Mouse (Mus musculus) thymus, postnatal 14 days (tissue): ENCODE data around the gene Zfp968.
"Not testable (repeated sequence)": the region's sequence is repeated elsewhere in the genome, so short reads cannot be mapped to it uniquely, and the experiment has no call there.

Experiments used
- DNase-seq: peaks from one replicate; pipeline ENCODE4 v3.0.0; 2021

The Zfp968 gene

GRCm38 (mm10) chr2:175372136-175372535 lies at the start of gene Zfp968:
Gene Zfp968 (plus strand): TSS chr2:175372436.
- not testable (repeated sequence) for DNase-seq

GRCm38 (mm10) chr2:175338097-175338496 lies 34.1 kb upstream of the Zfp968 start, which contains the start of gene Gm4631:
Gene Gm4631 (minus strand): TSS chr2:175338197.
- not testable (repeated sequence) for DNase-seq
